Mouse (Mus musculus) heart, adult 2 months (tissue): ENCODE measurements around the gene Gm26920.

ENCODE experiments used
- CTCF ChIP-seq: fragments of 200-600 bp; IDR thresholded peaks from 2 replicates; pipeline ENCODE4 v1.8.1; 2022; ENCODE audit warnings: antibody characterized with exemption, mild to moderate bottlenecking, moderate library complexity
- EP300 ChIP-seq: fragments of 200-500 bp; IDR thresholded peaks from 2 replicates; pipeline ENCODE4 v1.6.1; 2011; ENCODE audit warnings: low read depth, low read length, control low read depth; ENCODE audit not compliant: insufficient read depth
- POLR2A ChIP-seq: fragments of 200-500 bp; IDR thresholded peaks from 2 replicates; pipeline ENCODE4 v1.6.1; 2011; ENCODE audit warnings: mild to moderate bottlenecking, low read depth, low read length, control low read depth; ENCODE audit not compliant: insufficient read depth

DNA sequence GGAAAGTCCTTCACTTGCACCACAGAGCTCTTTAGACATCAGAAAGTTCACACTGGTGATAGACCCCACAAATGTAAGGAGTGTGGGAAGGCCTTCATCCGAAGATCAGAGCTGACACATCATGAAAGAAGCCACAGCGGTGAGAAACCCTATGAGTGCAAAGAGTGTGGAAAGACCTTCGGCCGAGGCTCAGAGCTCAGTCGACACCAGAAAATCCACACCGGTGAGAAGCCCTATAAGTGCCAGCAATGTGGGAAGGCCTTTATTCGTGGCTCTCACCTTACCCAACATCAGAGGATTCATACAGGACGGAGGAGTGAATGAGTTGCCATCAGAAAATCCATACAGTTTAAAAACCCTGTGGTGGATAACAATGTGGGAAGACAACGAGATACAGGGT, 66.9 kb downstream of the Gm26920 start:
- TF ChIP-seq EP300, result no peak
- TF ChIP-seq POLR2A, result no peak
- no peak for TF ChIP-seq CTCF
